Mouse (Mus musculus) hindbrain, embryonic 16.5 days (tissue): ENCODE measurements around the gene U2af1l4. TPM values are rescaled to one million over a fixed set of nuclear protein-coding genes. Genes with fewer than 3 reads are reported as not detected.
A peak's percentile ranks its signal among the peaks of the same experiment; 100 is the strongest.

Experiments
- ATAC-seq: fragments of 200-750 bp; cut with Nextera tagmentation; 2 replicates; pipeline ENCODE4 v1.8.0; 2017; ENCODE audit warnings: moderate TSS enrichment, moderate library complexity
- H3K27ac ChIP-seq: fragments of 300-500 bp; sonication (generic); 2 replicates; pipeline ENCODE4 v1.5.1; 2014; ENCODE audit warnings: low read depth, mild to moderate bottlenecking, control low read depth, low read length, moderate library complexity
- H3K27me3 ChIP-seq: fragments of 300-500 bp; sonication (generic); replicated peaks from 2 replicates; pipeline ENCODE4 v1.6.1; 2014; ENCODE audit warnings: low read length; ENCODE audit not compliant: control insufficient read depth, insufficient read depth
- H3K36me3 ChIP-seq: fragments of 300-500 bp; sonication (generic); 2 replicates; pipeline ENCODE4 v1.6.1; 2014; ENCODE audit warnings: mild to moderate bottlenecking, low read length, moderate library complexity, mixed read lengths; ENCODE audit not compliant: control insufficient read depth, insufficient read depth
- H3K4me1 ChIP-seq: fragments of 300-500 bp; sonication (generic); 2 replicates; pipeline ENCODE4 v1.6.1; 2014; ENCODE audit warnings: low read depth, low read length; ENCODE audit not compliant: control insufficient read depth, insufficient read depth
- H3K4me2 ChIP-seq: fragments of 300-500 bp; sonication (generic); 2 replicates; pipeline ENCODE4 v1.6.1; 2014; ENCODE audit warnings: mild to moderate bottlenecking, low read length, control low read depth, moderate library complexity
- H3K4me3 ChIP-seq: fragments of 300-500 bp; sonication (generic); 2 replicates; pipeline ENCODE4 v1.5.1; 2014; ENCODE audit warnings: mild to moderate bottlenecking, low read length, control low read depth, moderate library complexity
- H3K9ac ChIP-seq: fragments of 300-500 bp; sonication (generic); 2 replicates; pipeline ENCODE4 v1.6.1; 2014; ENCODE audit warnings: low read depth, mild to moderate bottlenecking, control low read depth, low read length, moderate library complexity
- H3K9me3 ChIP-seq: fragments of 300-500 bp; sonication (generic); 2 replicates; pipeline ENCODE4 v1.6.1; 2014; ENCODE audit warnings: mild to moderate bottlenecking, low read length, moderate library complexity; ENCODE audit not compliant: control insufficient read depth
- WGBS: fragments of 180-500 bp; shearing (Covaris S2); extraction: QIAGEN DNeasy Blood & Tissue Kit; methylation state at CpG from one replicate; pipeline ENCODE4 v1.1.7; 2014; 5-methylcytosine and 5-hydroxymethylcytosine counted together
- polyA plus RNA-seq: library from polyadenylated mRNA; unstranded; fragments of >200 nt; fragmentation: Nextera tagmentation; extraction: Ambion mirVana; gene quantifications from 2 replicates; pipeline ENCODE4 v1.2.1, GENCODE M21; 2015

U2af1l4 gene
- polyA plus RNA-seq, 1 experiment from 2014 or later: 96.9 TPM

DNA sequence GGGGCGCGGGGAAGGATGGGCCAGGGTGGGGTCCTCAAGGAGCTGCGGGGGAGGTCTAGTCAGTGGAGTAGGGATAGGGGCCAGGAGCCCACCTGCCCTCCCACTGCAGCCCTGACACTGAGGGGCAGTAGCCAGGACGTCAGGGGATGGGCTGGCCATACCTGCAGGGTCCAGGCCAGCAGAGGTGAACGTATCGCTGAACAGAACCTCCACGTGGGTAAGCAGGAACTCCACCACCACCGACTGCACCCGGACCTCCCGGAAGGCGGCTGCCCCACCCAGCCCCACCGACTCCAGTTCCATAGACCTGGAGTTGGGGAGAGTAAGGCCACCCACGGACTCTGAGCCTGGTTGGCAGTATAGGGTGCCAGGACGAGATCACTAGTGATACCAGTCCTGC, 36.1 kb upstream of the U2af1l4 start:
- no peak overlapping the region for H3K27ac ChIP-seq
- no peak overlapping the region for H3K9ac ChIP-seq
- no peaks in the 10 kb centered on the region for H3K9me3 ChIP-seq
- H3K4me2 ChIP-seq: no peak overlapping the region
- H3K36me3 ChIP-seq: peaks cover 62% of the 10 kb centered on the region
- peaks cover 5% of the 10 kb centered on the region for H3K4me1 ChIP-seq
- 78% methylated on average over 14 of the region's 14 CpGs for WGBS
- no peak overlapping the region for H3K4me3 ChIP-seq
- no peaks in the 10 kb centered on the region for H3K27me3 ChIP-seq
- no peak for ATAC-seq

DNA sequence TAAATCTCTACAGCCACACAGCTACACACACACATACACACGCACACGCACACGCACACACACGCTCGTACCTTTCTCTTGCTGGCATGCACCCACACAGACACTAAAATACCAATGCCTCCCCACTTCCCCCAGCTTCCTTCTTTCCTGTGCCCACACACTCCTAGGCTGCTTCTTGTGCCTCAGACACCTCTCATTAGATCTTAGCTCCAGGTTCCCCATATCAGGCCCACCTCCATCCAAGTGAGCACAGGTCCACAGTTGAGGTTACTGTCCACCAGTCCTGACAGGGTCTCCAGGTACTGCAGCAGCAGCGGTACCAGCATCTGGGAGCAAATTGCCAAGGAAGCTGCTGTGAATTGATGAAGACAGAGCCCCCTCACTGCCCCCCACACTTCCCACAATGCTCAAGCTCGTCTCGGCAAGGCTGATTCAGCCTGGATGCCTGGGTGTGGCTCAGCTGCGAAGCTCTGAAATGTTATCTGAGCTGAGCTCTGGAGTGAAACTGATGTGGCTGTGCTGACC, 31.7 kb upstream of the U2af1l4 start:
- Histone ChIP-seq H3K36me3 (peaks cover 38% of the 10 kb centered on the region), H3K4me3 (no peak overlapping the region)
- ATAC-seq: no peak

DNA sequence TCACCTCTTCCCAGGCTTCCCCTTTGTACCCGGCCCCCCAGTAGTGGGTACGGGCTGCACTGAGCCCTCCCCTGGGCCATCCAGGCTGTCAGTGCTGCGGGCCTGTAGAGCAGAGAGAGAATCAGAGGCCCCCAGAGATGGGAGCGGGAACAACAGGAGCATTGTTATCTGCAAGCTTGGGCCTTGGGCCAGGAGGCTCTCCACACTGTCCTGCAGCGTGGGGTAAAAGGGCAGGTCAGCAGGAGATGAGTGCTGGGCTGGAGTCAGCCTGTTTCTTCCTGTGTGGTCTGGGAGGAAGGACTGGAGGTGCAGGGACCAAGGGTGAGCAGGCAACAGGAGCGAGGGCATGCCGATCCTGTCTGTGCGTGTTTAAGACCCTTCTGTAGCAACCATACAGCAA, 30.2 kb upstream of the U2af1l4 start:
- 6% methylated on average over 8 of the region's 8 CpGs for WGBS
- H3K9ac ChIP-seq: peak overlapping the region; percentile 94
- peaks cover 24% of the 10 kb centered on the region for H3K36me3 ChIP-seq
- peaks cover 32% of the 10 kb centered on the region for H3K4me1 ChIP-seq
- ATAC-seq: peak; percentile 5
- H3K4me3 ChIP-seq: peak overlapping the region; percentile 79
- H3K4me2 ChIP-seq: peak overlapping the region; percentile 88
- no peaks in the 10 kb centered on the region for H3K27me3 ChIP-seq
- H3K9me3 ChIP-seq: no peaks in the 10 kb centered on the region
- peak overlapping the region; percentile 51; the same call in 1 of the 2 replicates for H3K27ac ChIP-seq

More for the DNA sequence above, 31.7 kb upstream of the U2af1l4 start:
- H3K9me3 ChIP-seq: no peaks in the 10 kb centered on the region
- H3K9ac ChIP-seq: no peak overlapping the region
- peaks cover 32% of the 10 kb centered on the region for H3K4me1 ChIP-seq
- H3K27ac ChIP-seq: no peak overlapping the region
- no peaks in the 10 kb centered on the region for H3K27me3 ChIP-seq
- WGBS: 80% methylated on average over 9 of the region's 9 CpGs
- H3K4me2 ChIP-seq: no peak overlapping the region; the same call in 1 of the 2 replicates

DNA sequence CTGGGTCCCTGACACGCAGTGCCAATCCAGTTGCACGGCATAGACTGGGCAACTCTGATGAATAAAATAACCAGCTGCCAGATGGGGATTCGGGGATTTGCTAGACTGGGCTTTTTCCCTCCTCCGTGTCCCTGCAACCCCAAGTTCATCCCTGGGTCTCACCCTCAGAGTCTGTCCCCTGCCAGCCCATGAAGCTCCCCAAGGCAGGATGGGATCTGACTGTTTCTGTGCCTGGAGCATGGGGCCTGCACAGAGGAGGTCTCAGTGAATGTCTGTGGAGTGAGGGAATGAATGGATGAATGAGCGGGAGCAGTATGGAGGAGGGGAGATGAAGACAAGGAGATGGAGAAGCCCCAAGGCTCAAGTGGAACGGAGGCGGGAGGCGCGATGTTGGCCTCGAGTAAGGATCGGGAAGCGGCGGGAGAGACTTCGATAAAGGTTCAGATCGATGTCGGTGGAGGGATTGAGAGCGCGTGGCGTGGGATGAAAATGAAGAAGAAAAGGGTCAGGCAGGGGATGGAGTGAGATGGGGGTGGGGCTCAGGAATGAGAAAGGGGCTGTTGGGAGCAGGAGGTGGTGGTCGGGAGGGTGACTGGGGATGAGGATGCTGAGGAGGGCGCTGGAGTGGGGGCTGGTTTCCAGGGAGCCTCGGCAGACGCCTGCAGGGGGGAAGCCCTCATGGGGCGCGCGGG, 29.0 kb upstream of the U2af1l4 start:
- peak overlapping the region; percentile 94 for H3K9ac ChIP-seq
- H3K27ac ChIP-seq: peak overlapping the region; percentile 95
- H3K9me3 ChIP-seq: no peaks in the 10 kb centered on the region
- no peaks in the 10 kb centered on the region for H3K27me3 ChIP-seq
- H3K36me3 ChIP-seq: peaks cover 14% of the 10 kb centered on the region
- H3K4me2 ChIP-seq: peak overlapping the region; percentile 88
- H3K4me3 ChIP-seq: peak overlapping the region; percentile 79
- peak; percentile 35 for ATAC-seq
- peaks cover 32% of the 10 kb centered on the region for H3K4me1 ChIP-seq
- WGBS: 1% methylated on average over 23 of the region's 26 CpGs

DNA sequence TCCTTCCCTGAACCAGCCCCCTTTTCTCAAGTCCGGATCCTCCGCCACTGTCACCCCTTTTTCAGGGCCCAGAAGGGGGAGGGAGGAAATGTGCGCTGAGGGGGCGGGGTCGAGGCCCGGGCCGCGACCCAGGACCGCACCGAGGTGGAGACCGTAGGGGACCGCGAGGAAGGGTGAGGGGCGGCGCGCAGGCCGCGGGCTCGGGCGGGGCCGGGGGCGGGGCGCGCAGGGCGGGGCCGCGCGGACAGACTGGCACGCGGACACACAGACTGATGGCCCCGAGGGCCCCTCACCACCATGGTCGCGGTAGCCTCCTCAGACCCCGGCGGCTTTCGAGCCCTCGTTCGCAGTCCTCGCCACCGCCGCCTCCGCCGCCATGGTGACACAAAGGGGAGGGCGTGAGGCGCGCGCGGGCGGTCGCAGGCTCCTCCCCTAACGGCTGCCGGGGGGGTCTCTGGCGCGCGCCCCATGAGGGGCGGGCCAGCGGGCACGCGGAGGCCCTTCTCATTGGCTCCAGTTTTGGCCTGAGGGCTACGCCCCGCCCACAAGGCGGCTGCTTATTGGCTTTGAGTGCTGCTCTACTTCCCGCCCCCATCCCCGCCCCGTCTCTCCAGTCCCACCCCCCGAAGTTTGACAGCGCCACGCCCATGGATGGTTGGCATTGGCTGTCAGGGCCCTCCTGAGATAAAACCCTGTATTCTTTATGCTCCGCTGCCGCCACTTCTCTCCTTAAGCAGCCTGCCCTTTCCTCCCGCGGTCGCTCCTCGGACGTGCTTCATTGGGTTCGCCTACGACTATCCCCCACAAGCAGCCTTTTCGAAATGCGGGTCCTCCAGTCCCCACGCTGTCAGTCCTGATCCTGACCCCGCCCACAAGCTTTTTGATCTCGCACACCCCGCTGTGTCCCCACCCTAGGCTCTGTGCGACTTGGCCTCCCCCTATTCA, 28.2 kb upstream of the U2af1l4 start, which contains the start of gene Arhgap33:
Gene Arhgap33, minus strand, starts transcription at position 428 of the 945 bp plus-strand sequence.
- Histone ChIP-seq H3K4me2 (peak within 1 kb of the TSS; percentile 88), H3K27ac (peak within 1 kb of the TSS; percentile 95), H3K4me3 (peak within 1 kb of the TSS; percentile 79), H3K9ac (peak within 1 kb of the TSS; percentile 94), H3K36me3 (peaks cover 11% of the 10 kb centered on the region), H3K9me3 (no peaks in the 10 kb centered on the region), H3K4me1 (peaks cover 32% of the 10 kb centered on the region), H3K27me3 (no peaks in the 10 kb centered on the region)
- under 1% methylated on average over 43 of the region's 84 CpGs for WGBS
- peak; percentile 93 for ATAC-seq

DNA sequence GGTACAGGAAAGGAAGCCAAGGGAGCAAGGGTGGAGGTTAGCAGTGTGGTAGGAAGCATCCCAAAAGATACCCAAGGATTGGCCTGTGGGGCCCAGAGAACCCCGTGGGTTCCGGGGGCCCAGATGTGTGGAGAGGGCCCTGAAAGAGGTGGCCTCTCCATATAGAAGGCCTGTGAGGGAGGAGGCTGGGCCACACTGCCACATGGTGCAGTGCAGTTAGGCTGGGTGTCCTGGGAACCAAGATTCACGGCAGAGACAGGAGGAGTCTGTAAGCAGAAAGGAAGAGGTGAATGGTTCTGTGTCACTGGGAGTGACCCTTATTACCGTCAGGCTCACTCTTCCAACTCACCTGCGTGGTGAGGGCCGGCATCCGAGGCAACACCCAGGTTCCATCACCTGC, 22.5 kb upstream of the U2af1l4 start:
- no peak overlapping the region for H3K9ac ChIP-seq
- no peaks in the 10 kb centered on the region for H3K9me3 ChIP-seq
- H3K4me2 ChIP-seq: no peak overlapping the region
- WGBS: 90% methylated on average over 7 of the region's 7 CpGs
- H3K36me3 ChIP-seq: peaks cover 6% of the 10 kb centered on the region
- no peaks in the 10 kb centered on the region for H3K27me3 ChIP-seq
- H3K27ac ChIP-seq: no peak overlapping the region
- no peak overlapping the region for H3K4me3 ChIP-seq
- H3K4me1 ChIP-seq: peaks cover 5% of the 10 kb centered on the region
- no peak for ATAC-seq

DNA sequence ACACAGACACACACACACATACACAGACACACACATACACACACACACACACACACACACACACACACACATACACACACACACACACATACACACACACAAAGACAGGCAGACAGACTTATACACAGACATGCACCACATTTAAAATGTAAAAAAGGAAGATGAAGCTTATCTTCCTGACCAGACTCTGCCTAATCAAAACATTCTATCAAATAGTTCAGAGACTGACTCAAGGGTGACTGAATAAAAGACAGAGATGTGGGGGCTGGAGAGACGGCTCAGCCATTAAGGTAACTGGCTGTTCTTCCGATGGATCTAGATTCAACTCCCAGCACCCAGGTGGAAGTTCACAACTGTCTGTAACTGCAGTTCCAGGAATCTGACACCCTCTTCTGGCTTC, 18.8 kb upstream of the U2af1l4 start:
- no peak overlapping the region for H3K4me3 ChIP-seq
- no peak overlapping the region for H3K27ac ChIP-seq
- 91% methylated on average over 2 of the region's 2 CpGs for WGBS
- no peak for ATAC-seq
- no peak overlapping the region for H3K4me2 ChIP-seq
- H3K9me3 ChIP-seq: no peaks in the 10 kb centered on the region
- H3K4me1 ChIP-seq: no peaks in the 10 kb centered on the region
- peaks cover 6% of the 10 kb centered on the region for H3K36me3 ChIP-seq
- H3K27me3 ChIP-seq: no peaks in the 10 kb centered on the region
- H3K9ac ChIP-seq: no peak overlapping the region

DNA sequence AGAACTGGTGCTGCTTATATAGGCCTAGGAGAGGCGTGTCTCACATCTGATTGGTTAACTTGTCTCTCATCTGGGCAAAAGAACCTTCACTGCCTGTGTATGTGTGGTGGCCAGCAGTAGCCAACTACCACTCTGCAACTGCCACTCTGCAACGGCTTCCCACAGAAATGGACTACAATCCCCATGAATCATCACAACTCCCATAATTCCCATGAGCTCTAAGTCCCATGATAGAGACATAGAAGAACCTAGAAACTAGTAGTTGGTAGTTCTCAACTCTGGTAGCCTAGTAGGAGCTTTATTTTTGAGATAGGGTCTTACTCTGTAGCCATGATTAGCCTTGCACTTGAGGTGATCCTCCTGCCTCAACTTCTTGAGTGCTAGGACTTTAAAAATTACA, 13.2 kb upstream of the U2af1l4 start:
- Histone ChIP-seq H3K27ac (no peak overlapping the region), H3K9me3 (no peaks in the 10 kb centered on the region), H3K4me1 (peaks cover 14% of the 10 kb centered on the region), H3K9ac (no peak overlapping the region), H3K4me3 (no peak overlapping the region), H3K27me3 (no peaks in the 10 kb centered on the region), H3K36me3 (no peaks in the 10 kb centered on the region; the same call in 1 of the 2 replicates), H3K4me2 (no peak overlapping the region)
- ATAC-seq: no peak
- WGBS: 76% methylated on average over 1 of the region's 2 CpGs

DNA sequence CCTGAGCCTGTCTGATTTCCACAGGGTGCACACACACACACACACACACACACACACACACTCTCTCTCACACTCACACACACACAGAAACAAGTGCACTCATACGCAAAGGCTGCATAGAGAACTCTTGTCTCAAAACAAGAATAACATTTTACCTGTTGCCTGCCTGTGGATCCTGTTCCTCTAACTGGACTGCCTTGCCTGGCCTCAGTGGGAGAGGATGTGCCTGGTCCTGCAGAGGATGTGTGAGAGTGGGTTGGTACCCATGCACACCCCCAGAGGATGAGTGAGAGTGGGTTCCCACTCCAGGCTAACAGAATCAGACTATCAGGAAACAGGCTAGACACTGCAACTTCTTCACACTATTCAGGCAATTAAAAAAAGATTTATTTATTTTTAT, 12.5 kb upstream of the U2af1l4 start:
- Histone ChIP-seq H3K27ac (no peak overlapping the region), H3K4me1 (peaks cover 14% of the 10 kb centered on the region), H3K9me3 (no peaks in the 10 kb centered on the region), H3K36me3 (peaks cover 7% of the 10 kb centered on the region), H3K9ac (no peak overlapping the region), H3K27me3 (no peaks in the 10 kb centered on the region), H3K4me3 (no peak overlapping the region), H3K4me2 (no peak overlapping the region)
- ATAC-seq: no peak
- 100% methylated on average over 1 of the region's 1 CpGs for WGBS
